Mouse (Mus musculus) hematopoietic stem cell, adult 5-6 weeks (primary cell): ENCODE data around the gene Taf5l. TPM values are rescaled to one million over a fixed set of nuclear protein-coding genes. Genes with fewer than 3 reads are reported as not detected.

Experiments
- total RNA-seq: library from RNA; stranded (forward); fragments of 172-1452, 232-1000 nt; gene quantifications from 2 replicates; pipeline ENCODE4 v1.2.3, GENCODE M21; 2017

The Taf5l gene
- total RNA-seq, 1 experiment from 2014 or later, result 47.4 TPM

Other genes starting within 250 kb of the Taf5l start
- 6.7 and 13.9 TPM in 2 replicates for gene Rab4a, start 215.4 kb downstream of the Taf5l start, total RNA-seq
- 7.8 and 9.6 TPM in 2 replicates for gene Ccsap, start 161.2 kb downstream of the Taf5l start, total RNA-seq
- gene Acta1, start 126.6 kb downstream of the Taf5l start, total RNA-seq, result not detected in 2 replicates
- gene Nup133, start 72.1 kb downstream of the Taf5l start, total RNA-seq, result 24.5 and 26.6 TPM in 2 replicates
- gene Abcb10, start 38.3 kb downstream of the Taf5l start, total RNA-seq, result 10.1 and 12.0 TPM in 2 replicates
- gene Urb2, start 111 bp upstream of the Taf5l start, total RNA-seq, result 22.7 and 27.9 TPM in 2 replicates
- 26.9 and 42.6 TPM in 2 replicates for gene Galnt2, start 210.0 kb upstream of the Taf5l start, total RNA-seq